Mouse (Mus musculus): ENCODE results near the gene Tkfc. TPM values are rescaled to one million over a fixed set of nuclear protein-coding genes. Genes with fewer than 3 reads are reported as not detected.

Gene Tkfc
- polyA plus RNA-seq, 1 experiment = 17.3 TPM

DNA sequence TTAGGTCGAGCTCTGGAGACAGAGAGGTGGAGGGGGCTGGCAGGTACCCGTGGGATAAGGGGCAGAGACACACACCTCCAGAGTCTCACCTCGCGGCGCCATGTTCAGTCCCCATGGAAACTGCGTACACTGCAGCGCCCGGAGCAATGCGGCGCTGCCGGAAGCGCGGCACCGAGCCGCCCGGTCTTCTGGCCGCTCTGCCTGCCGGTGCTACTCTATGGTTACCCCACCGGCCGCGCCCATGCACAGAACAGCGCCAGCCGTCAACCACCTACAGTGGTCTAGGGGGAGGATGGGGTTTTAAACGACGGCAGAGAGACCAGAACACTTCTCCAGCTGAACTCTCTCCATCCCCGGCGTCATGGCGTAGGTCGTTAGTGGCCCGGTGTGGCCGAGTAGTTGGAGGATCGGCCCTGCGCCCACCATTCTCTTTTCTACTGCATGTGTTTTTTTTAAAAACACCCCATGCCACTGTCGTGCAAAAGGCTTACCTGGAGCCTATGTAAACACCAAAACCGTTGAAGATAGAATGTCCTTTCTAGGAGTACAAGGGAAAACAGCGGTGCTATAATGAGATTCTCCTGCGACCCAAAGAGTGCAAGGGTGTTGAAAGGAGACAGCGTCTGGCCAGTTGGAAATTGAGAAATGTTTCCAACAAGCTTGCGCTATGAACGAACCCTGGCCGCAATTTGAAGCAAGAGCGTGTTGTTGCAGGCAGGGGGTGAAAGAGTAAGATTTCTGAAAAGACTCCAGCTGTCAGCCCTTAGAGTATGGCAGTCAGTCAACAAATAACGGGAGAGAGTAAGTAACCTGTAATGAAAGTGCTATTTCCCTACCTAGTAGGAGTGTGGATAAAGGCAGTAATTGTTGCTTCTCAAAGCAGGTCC is 49.6 kb downstream of the Tkfc start, which contains the start of gene Tmem216:
Gene Tmem216 (minus strand): TSS at position 615 of the 887 bp plus-strand sequence.
- Histone ChIP-seq H3K4me1 (replicated peaks; ENCODE audit: control insufficient read depth, insufficient read depth, low read length) (peaks cover 6% of the 10 kb centered on the region), H3K27me3 (ENCODE audit: control insufficient read depth, insufficient read depth, low read length) (no peaks in the 10 kb centered on the region), H3K27ac (ENCODE audit: control insufficient read depth, insufficient read depth, low read length) (peak within 1 kb of the TSS; percentile 71), H3K36me3 (ENCODE audit: control insufficient read depth, insufficient read depth, low read length) (no peaks in the 10 kb centered on the region), H3K4me3 (ENCODE audit: control insufficient read depth, insufficient read depth, low read length) (peak within 1 kb of the TSS; percentile 74)
- TF ChIP-seq POLR2A (IDR thresholded peaks at IDR 0.05; ENCODE audit: control insufficient read depth, extremely low read depth, insufficient read depth, low read length, poor library complexity) (peak; percentile 74; the same call in 1 of the 2 replicates), CTCF (IDR thresholded peaks at IDR 0.05; ENCODE audit: borderline replicate concordance, control insufficient read depth, extremely low read depth, insufficient read depth, low read length, poor library complexity) (0 out of 2 replicates have a peak, but pooled peaks have one; percentile 2)
- peak; percentile 89 for DNase-seq
- 3% methylated on average over 43 of the region's 43 CpGs for WGBS

DNA sequence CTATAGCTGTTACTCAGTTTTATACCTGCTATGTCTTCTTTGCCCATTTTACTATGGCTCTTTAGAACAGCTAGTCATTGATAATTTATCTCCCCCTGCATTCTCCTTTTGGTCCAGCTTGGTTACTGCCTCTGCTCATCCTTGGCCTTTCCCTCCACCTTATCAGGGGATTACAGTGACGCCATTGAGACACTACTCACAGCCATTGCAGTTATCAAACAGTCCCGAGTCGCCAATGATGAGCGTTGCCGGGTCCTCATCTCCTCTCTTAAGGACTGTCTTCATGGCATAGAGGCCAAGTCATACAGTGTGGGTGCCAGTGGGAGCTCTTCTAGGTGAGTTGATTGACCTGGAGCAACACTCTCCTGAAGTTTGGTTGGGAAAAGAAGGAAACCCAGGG is 66.0 kb downstream of the Tkfc start:
- no peak overlapping the region for H3K27ac ChIP-seq (ENCODE audit: control insufficient read depth, insufficient read depth, low read length)
- H3K36me3 ChIP-seq (ENCODE audit: control insufficient read depth, insufficient read depth, low read length) = peaks cover 98% of the 10 kb centered on the region
- no peaks in the 10 kb centered on the region for H3K4me1 ChIP-seq (replicated peaks; ENCODE audit: control insufficient read depth, insufficient read depth, low read length)
- WGBS = 98% methylated on average over 5 of the region's 5 CpGs
- no peak for DNase-seq
- H3K4me3 ChIP-seq (ENCODE audit: control insufficient read depth, insufficient read depth, low read length) = no peak overlapping the region
- no peaks in the 10 kb centered on the region for H3K27me3 ChIP-seq (ENCODE audit: control insufficient read depth, insufficient read depth, low read length)
- no peak for TF ChIP-seq CTCF (IDR thresholded peaks at IDR 0.05; ENCODE audit: borderline replicate concordance, control insufficient read depth, extremely low read depth, insufficient read depth, low read length, poor library complexity)
- no peak for TF ChIP-seq POLR2A (IDR thresholded peaks at IDR 0.05; ENCODE audit: control insufficient read depth, extremely low read depth, insufficient read depth, low read length, poor library complexity)

Other genes starting within 250 kb of the Tkfc start
- 1.8 and 2.7 TPM in 2 replicates for gene Syt7, start 216.6 kb downstream of the Tkfc start, polyA plus RNA-seq (2012; rRNA removed)
- 0.42 and 0.59 TPM in 2 replicates for gene Lrrc10b, start 148.2 kb downstream of the Tkfc start, polyA plus RNA-seq (2012; rRNA removed)
- 2.0 and 2.1 TPM in 2 replicates for gene Ppp1r32, start 122.7 kb downstream of the Tkfc start, polyA plus RNA-seq (2012; rRNA removed)
- 106 and 113 TPM in 2 replicates for gene Cpsf7, start 80.4 kb downstream of the Tkfc start, polyA plus RNA-seq (2012; rRNA removed)
- gene Sdhaf2, start 79.5 kb downstream of the Tkfc start, polyA plus RNA-seq (2012; rRNA removed) = 42.1 and 42.2 TPM in 2 replicates
- gene Tmem216, start 49.4 kb downstream of the Tkfc start, polyA plus RNA-seq (2012; rRNA removed) = 14.8 and 22.2 TPM in 2 replicates
- gene Cyb561a3, start 28.5 kb downstream of the Tkfc start, polyA plus RNA-seq (2012; rRNA removed) = 87.9 and 93.7 TPM in 2 replicates
- gene Tmem138, start 28.3 kb downstream of the Tkfc start, polyA plus RNA-seq (2012; rRNA removed) = 18.7 and 20.6 TPM in 2 replicates
- 154 and 156 TPM in 2 replicates for gene Ddb1, start 327 bp downstream of the Tkfc start, polyA plus RNA-seq (2012; rRNA removed)
- gene Vwce, start 28.6 kb upstream of the Tkfc start, polyA plus RNA-seq (2012; rRNA removed) = 3.1 and 4.7 TPM in 2 replicates
- 0.46 and 0.59 TPM in 2 replicates for gene Pga5, start 72.4 kb upstream of the Tkfc start, polyA plus RNA-seq (2012; rRNA removed)
- gene Vps37c, start 83.1 kb upstream of the Tkfc start, polyA plus RNA-seq (2012; rRNA removed) = 38.2 and 40.4 TPM in 2 replicates
- gene Cd5, start 133.3 kb upstream of the Tkfc start, polyA plus RNA-seq (2012; rRNA removed) = 250 and 282 TPM in 2 replicates
- gene Cd6, start 224.4 kb upstream of the Tkfc start, polyA plus RNA-seq (2012; rRNA removed) = 317 and 321 TPM in 2 replicates
- gene Slc15a3, start 234.1 kb upstream of the Tkfc start, polyA plus RNA-seq (2012; rRNA removed) = 26.1 and 29.7 TPM in 2 replicates

Data from thymus, adult 2 months (tissue).